Mouse (Mus musculus) CH12.LX (cell line): ENCODE data around the gene Rabgap1l.

ENCODE experiments used
- CTCF ChIP-seq, 2 experiments: IDR thresholded peaks in 1 of 2; conservative IDR thresholded peaks in 1 of 2; 2 replicates each; pipeline ENCODE4 v1.5.1; 2011 to 2012; ENCODE audit warnings: low read depth in 2 of 2, low read length in 2 of 2, improper control_type of control experiment in 1 of 2, inconsistent platforms in 1 of 2, mild to moderate bottlenecking in 1 of 2, moderate library complexity in 1 of 2
- EP300 ChIP-seq: IDR thresholded peaks from 2 replicates; pipeline ENCODE4 v1.6.1; 2011; ENCODE audit warnings: low read length, improper control_type of control experiment
- GABPA ChIP-seq: IDR thresholded peaks from 2 replicates; pipeline ENCODE4 v1.6.1; 2012; ENCODE audit warnings: low read depth, low read length, improper control_type of control experiment, inconsistent platforms; ENCODE audit not compliant: insufficient replicate concordance
- MAZ ChIP-seq: IDR thresholded peaks from 2 replicates; pipeline ENCODE4 v1.6.1; 2012; ENCODE audit warnings: low read depth, mild to moderate bottlenecking, inconsistent platforms, low read length, improper control_type of control experiment, moderate library complexity
- POLR2A ChIP-seq: IDR thresholded peaks from 2 replicates; pipeline ENCODE4 v1.6.1; 2011; ENCODE audit warnings: low read depth, mild to moderate bottlenecking, improper control_type of control experiment, low read length
- ZMIZ1 ChIP-seq: IDR thresholded peaks from 2 replicates; pipeline ENCODE4 v1.6.1; 2012; ENCODE audit warnings: low read depth, mild to moderate bottlenecking, inconsistent platforms, low read length, improper control_type of control experiment

DNA sequence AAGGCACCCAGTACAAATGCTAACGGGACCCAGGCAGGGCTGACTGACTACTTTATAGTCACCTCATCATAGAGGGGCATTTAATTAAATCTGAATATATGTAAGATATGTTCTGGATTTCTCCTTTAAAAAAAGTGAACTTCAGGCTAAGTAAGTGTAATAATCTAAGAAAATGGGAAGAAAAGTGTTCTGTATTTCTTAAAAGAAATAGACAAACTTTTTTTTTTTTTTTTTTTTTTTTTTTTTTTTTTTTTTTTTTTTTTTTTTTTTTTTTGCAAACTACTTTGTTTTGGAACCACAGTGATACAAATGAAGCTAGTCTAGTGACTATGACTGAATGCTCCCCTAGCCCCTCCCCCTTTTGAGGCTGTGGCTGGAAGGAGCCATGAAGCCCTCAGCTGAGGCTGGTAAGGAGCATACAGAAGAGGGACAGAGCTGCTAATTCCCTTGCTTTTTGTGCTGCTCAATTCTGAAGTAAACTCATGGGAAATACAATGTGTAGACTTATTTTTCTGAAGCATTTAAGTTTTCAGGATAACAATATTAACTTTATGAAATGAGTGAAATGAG is 273.0 kb downstream of the Rabgap1l start:
- TF ChIP-seq POLR2A, result no peak
- no peak for TF ChIP-seq ZMIZ1
- no peak for TF ChIP-seq GABPA
- TF ChIP-seq CTCF (conservative IDR thresholded peaks at IDR 0.05 in 1 of 2, IDR thresholded peaks at IDR 0.05 in 1 of 2; ENCODE audit: low read depth in 2 of 2, low read length in 2 of 2), result no peak
- TF ChIP-seq MAZ, result no peak
- TF ChIP-seq EP300, result no peak
